Mouse (Mus musculus): ENCODE measurements around the gene Kcne1. TPM values are rescaled to one million over a fixed set of nuclear protein-coding genes. Genes with fewer than 3 reads are reported as not detected.

Kcne1 gene
- polyA plus RNA-seq, 1 experiment from 2014 or later: 0.09 TPM

- no peak overlapping the region for H3K4me3 ChIP-seq (ENCODE audit: low read depth, low read length)
These were observed 50.1 kb downstream of the Kcne1 start for GRCm38 (mm10) chr16:92309126-92309525.

GRCm38 (mm10) chr16:92307947-92308346 is 51.3 kb downstream of the Kcne1 start:
- Histone ChIP-seq H3K9me3 (ENCODE audit: control insufficient read depth, low read length) (no peaks in the 10 kb centered on the region), H3K27me3 (ENCODE audit: control insufficient read depth, insufficient read depth, low read length) (no peaks in the 10 kb centered on the region), H3K27ac (replicated peaks; ENCODE audit: low read depth, low read length) (no peak overlapping the region), H3K4me3 (ENCODE audit: low read depth, low read length) (no peak overlapping the region), H3K9ac (ENCODE audit: low read length) (no peak overlapping the region), H3K36me3 (ENCODE audit: control insufficient read depth, insufficient read depth, low read length) (no peaks in the 10 kb centered on the region; the same call in 1 of the 2 replicates), H3K4me2 (ENCODE audit: low read depth, severe bottlenecking) (no peak overlapping the region), H3K4me1 (ENCODE audit: control insufficient read depth, insufficient read depth, low read length) (0 out of 2 replicates have a peak, but pooled peaks cover 6% of the 10 kb centered on the region)
- WGBS: 87% methylated on average over 3 of the region's 3 CpGs
- DNase-seq (ENCODE audit: low spot score) (no peak), ATAC-seq (ENCODE audit: insufficient number of reproducible peaks, low FRiP score, low TSS enrichment, low read depth) (no peak)

More at GRCm38 (mm10) chr16:92309126-92309525, 50.1 kb downstream of the Kcne1 start:
- no peaks in the 10 kb centered on the region; the same call in 1 of the 2 replicates for H3K36me3 ChIP-seq (ENCODE audit: control insufficient read depth, insufficient read depth, low read length)
- ATAC-seq (ENCODE audit: insufficient number of reproducible peaks, low FRiP score, low TSS enrichment, low read depth) (no peak), DNase-seq (ENCODE audit: low spot score) (no peak)
- no peaks in the 10 kb centered on the region for H3K4me1 ChIP-seq (ENCODE audit: control insufficient read depth, insufficient read depth, low read length)
- H3K9me3 ChIP-seq (ENCODE audit: control insufficient read depth, low read length): no peaks in the 10 kb centered on the region
- H3K9ac ChIP-seq (ENCODE audit: low read length): no peak overlapping the region
- H3K27me3 ChIP-seq (ENCODE audit: control insufficient read depth, insufficient read depth, low read length): no peaks in the 10 kb centered on the region
- no peak overlapping the region for H3K4me2 ChIP-seq (ENCODE audit: low read depth, severe bottlenecking)
- H3K27ac ChIP-seq (replicated peaks; ENCODE audit: low read depth, low read length): no peak overlapping the region
- 29% methylated on average over 4 of the region's 4 CpGs for WGBS

DNA sequence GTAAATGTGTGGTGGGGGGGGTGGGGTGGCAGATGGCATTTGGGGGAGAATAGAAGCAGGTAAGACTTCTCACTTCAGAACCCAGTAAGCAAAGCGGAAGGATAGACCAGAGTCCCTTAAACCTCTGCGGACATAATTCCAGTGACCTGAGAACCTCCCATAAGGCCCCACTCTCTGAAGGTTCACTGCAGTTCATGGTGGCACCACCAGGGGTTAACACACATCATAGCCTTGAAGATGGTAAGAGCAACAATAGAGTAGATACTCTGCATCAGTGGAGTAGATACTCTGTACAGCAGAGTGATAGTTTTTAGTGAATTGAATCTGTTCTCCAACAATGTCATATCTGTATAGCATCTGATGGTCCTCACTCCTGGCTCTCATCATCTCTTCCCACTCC is 53.7 kb downstream of the Kcne1 start:
- Histone ChIP-seq H3K9ac (ENCODE audit: low read length) (no peak overlapping the region), H3K27me3 (ENCODE audit: control insufficient read depth, insufficient read depth, low read length) (no peaks in the 10 kb centered on the region), H3K27ac (replicated peaks; ENCODE audit: low read depth, low read length) (no peak overlapping the region), H3K36me3 (ENCODE audit: control insufficient read depth, insufficient read depth, low read length) (no peaks in the 10 kb centered on the region), H3K4me2 (ENCODE audit: low read depth, severe bottlenecking) (no peak overlapping the region), H3K4me3 (ENCODE audit: low read depth, low read length) (no peak overlapping the region), H3K9me3 (ENCODE audit: control insufficient read depth, low read length) (no peaks in the 10 kb centered on the region), H3K4me1 (ENCODE audit: control insufficient read depth, insufficient read depth, low read length) (peaks cover 17% of the 10 kb centered on the region)
- WGBS: 95% methylated on average over 2 of the region's 2 CpGs
- DNase-seq (ENCODE audit: low spot score) (no peak), ATAC-seq (ENCODE audit: insufficient number of reproducible peaks, low FRiP score, low TSS enrichment, low read depth) (no peak)

GRCm38 (mm10) chr16:92302506-92302905 is 56.8 kb downstream of the Kcne1 start:
- Histone ChIP-seq H3K36me3 (ENCODE audit: control insufficient read depth, insufficient read depth, low read length) (no peaks in the 10 kb centered on the region), H3K4me2 (ENCODE audit: low read depth, severe bottlenecking) (peak overlapping the region; percentile 73; the same call in 1 of the 2 replicates), H3K4me3 (ENCODE audit: low read depth, low read length) (no peak overlapping the region), H3K27me3 (ENCODE audit: control insufficient read depth, insufficient read depth, low read length) (no peaks in the 10 kb centered on the region), H3K27ac (replicated peaks; ENCODE audit: low read depth, low read length) (no peak overlapping the region), H3K9ac (ENCODE audit: low read length) (no peak overlapping the region; the same call in 1 of the 2 replicates), H3K9me3 (ENCODE audit: control insufficient read depth, low read length) (no peaks in the 10 kb centered on the region), H3K4me1 (ENCODE audit: control insufficient read depth, insufficient read depth, low read length) (peaks cover 17% of the 10 kb centered on the region)
- DNase-seq (ENCODE audit: low spot score) (no peak), ATAC-seq (ENCODE audit: insufficient number of reproducible peaks, low FRiP score, low TSS enrichment, low read depth) (no peak)
- WGBS: 56% methylated on average over 5 of the region's 5 CpGs

GRCm38 (mm10) chr16:92301989-92302388 is 57.3 kb downstream of the Kcne1 start:
- H3K9ac ChIP-seq (ENCODE audit: low read length): no peak overlapping the region; the same call in 1 of the 2 replicates
- H3K4me2 ChIP-seq (ENCODE audit: low read depth, severe bottlenecking): peak overlapping the region; percentile 73
- ATAC-seq (ENCODE audit: insufficient number of reproducible peaks, low FRiP score, low TSS enrichment, low read depth): no peak
- peak; percentile 42 for DNase-seq (ENCODE audit: low spot score)
- 25% methylated on average over 5 of the region's 5 CpGs for WGBS
- H3K36me3 ChIP-seq (ENCODE audit: control insufficient read depth, insufficient read depth, low read length): no peaks in the 10 kb centered on the region
- peaks cover 17% of the 10 kb centered on the region for H3K4me1 ChIP-seq (ENCODE audit: control insufficient read depth, insufficient read depth, low read length)
- H3K9me3 ChIP-seq (ENCODE audit: control insufficient read depth, low read length): no peaks in the 10 kb centered on the region
- H3K27me3 ChIP-seq (ENCODE audit: control insufficient read depth, insufficient read depth, low read length): no peaks in the 10 kb centered on the region
- peak overlapping the region; percentile 61; the same call in 1 of the 2 replicates for H3K27ac ChIP-seq (replicated peaks; ENCODE audit: low read depth, low read length)
- peak overlapping the region; percentile 62 for H3K4me3 ChIP-seq (ENCODE audit: low read depth, low read length)

- H3K9me3 ChIP-seq (ENCODE audit: control insufficient read depth, low read length): no peaks in the 10 kb centered on the region
- WGBS: 2% methylated on average over 12 of the region's 12 CpGs
- H3K36me3 ChIP-seq (ENCODE audit: control insufficient read depth, insufficient read depth, low read length): no peaks in the 10 kb centered on the region
- peak overlapping the region; percentile 62 for H3K4me3 ChIP-seq (ENCODE audit: low read depth, low read length)
- peak; percentile 24; the same call in 1 of the 2 replicates for ATAC-seq (ENCODE audit: insufficient number of reproducible peaks, low FRiP score, low TSS enrichment, low read depth)
- H3K27me3 ChIP-seq (ENCODE audit: control insufficient read depth, insufficient read depth, low read length): no peaks in the 10 kb centered on the region
- peak overlapping the region; percentile 61; the same call in 1 of the 2 replicates for H3K27ac ChIP-seq (replicated peaks; ENCODE audit: low read depth, low read length)
- H3K4me1 ChIP-seq (ENCODE audit: control insufficient read depth, insufficient read depth, low read length): peaks cover 17% of the 10 kb centered on the region
- peak overlapping the region; percentile 73 for H3K4me2 ChIP-seq (ENCODE audit: low read depth, severe bottlenecking)
- H3K9ac ChIP-seq (ENCODE audit: low read length): peak overlapping the region; percentile 71
- DNase-seq (ENCODE audit: low spot score): no peak
These were observed 57.9 kb downstream of the Kcne1 start for GRCm38 (mm10) chr16:92301412-92301806.

- H3K4me2 ChIP-seq (ENCODE audit: low read depth, severe bottlenecking): peak within 1 kb of the TSS; percentile 73
- peak; percentile 87 for ATAC-seq (ENCODE audit: insufficient number of reproducible peaks, low FRiP score, low TSS enrichment, low read depth)
- H3K4me3 ChIP-seq (ENCODE audit: low read depth, low read length): peak within 1 kb of the TSS; percentile 62
- H3K4me1 ChIP-seq (ENCODE audit: control insufficient read depth, insufficient read depth, low read length): peaks cover 17% of the 10 kb centered on the region
- H3K27me3 ChIP-seq (ENCODE audit: control insufficient read depth, insufficient read depth, low read length): no peaks in the 10 kb centered on the region
- H3K9me3 ChIP-seq (ENCODE audit: control insufficient read depth, low read length): no peaks in the 10 kb centered on the region
- peak within 1 kb of the TSS; percentile 61; the same call in 1 of the 2 replicates for H3K27ac ChIP-seq (replicated peaks; ENCODE audit: low read depth, low read length)
- 12% methylated on average over 32 of the region's 32 CpGs for WGBS
- no peaks in the 10 kb centered on the region for H3K36me3 ChIP-seq (ENCODE audit: control insufficient read depth, insufficient read depth, low read length)
- DNase-seq (ENCODE audit: low spot score): peak; percentile 98
- H3K9ac ChIP-seq (ENCODE audit: low read length): peak within 1 kb of the TSS; percentile 71
These were observed 58.4 kb downstream of the Kcne1 start, which contains the start of gene Smim11 for GRCm38 (mm10) chr16:92300649-92301411. Gene Smim11 (plus strand): TSS chr16:92301286.
